Mouse (Mus musculus) hindbrain, embryonic 10.5 days (tissue): ENCODE results near the gene Rps27a. TPM values are rescaled to one million over a fixed set of nuclear protein-coding genes. Genes with fewer than 3 reads are reported as not detected.

Experiments used
- DNase-seq: peaks from one replicate; pipeline ENCODE4 v3.0.0-alpha.2; 2017; ENCODE audit warnings: low spot score
- H3K27ac ChIP-seq: fragments of 300-500 bp; sonication (generic); 2 replicates; pipeline ENCODE4 v1.5.1; 2016; ENCODE audit warnings: mild to moderate bottlenecking, moderate library complexity
- H3K27me3 ChIP-seq: fragments of 300-500 bp; sonication (generic); 2 replicates; pipeline ENCODE4 v1.6.1; 2016; ENCODE audit warnings: mild to moderate bottlenecking; ENCODE audit not compliant: poor library complexity, insufficient read depth, severe bottlenecking
- H3K36me3 ChIP-seq: fragments of 300-500 bp; sonication (generic); 2 replicates; pipeline ENCODE4 v1.6.1; 2016; ENCODE audit warnings: mild to moderate bottlenecking, moderate library complexity
- H3K4me1 ChIP-seq: fragments of 300-500 bp; sonication (generic); replicated peaks from 2 replicates; pipeline ENCODE4 v1.6.1; 2016; ENCODE audit warnings: mild to moderate bottlenecking
- H3K4me3 ChIP-seq: fragments of 300-500 bp; sonication (generic); 2 replicates; pipeline ENCODE4 v1.5.1; 2016; ENCODE audit warnings: mild to moderate bottlenecking, moderate library complexity
- H3K9me3 ChIP-seq: fragments of 300-500 bp; sonication (generic); 2 replicates; pipeline ENCODE4 v1.6.1; 2016; ENCODE audit warnings: mild to moderate bottlenecking, moderate library complexity
- WGBS: fragments of 180-500 bp; shearing (Covaris S2); methylation state at CpG from one replicate; pipeline ENCODE4 v1.1.7; 2016; 5-methylcytosine and 5-hydroxymethylcytosine counted together
- polyA plus RNA-seq: library from polyadenylated mRNA; unstranded; fragments of >200 nt; fragmentation: Nextera tagmentation; extraction: Ambion mirVana; gene quantifications from 2 replicates; pipeline ENCODE4 v1.2.1, GENCODE M21; 2016

Rps27a gene
- polyA plus RNA-seq, 1 experiment from 2014 or later = 932 TPM

DNA sequence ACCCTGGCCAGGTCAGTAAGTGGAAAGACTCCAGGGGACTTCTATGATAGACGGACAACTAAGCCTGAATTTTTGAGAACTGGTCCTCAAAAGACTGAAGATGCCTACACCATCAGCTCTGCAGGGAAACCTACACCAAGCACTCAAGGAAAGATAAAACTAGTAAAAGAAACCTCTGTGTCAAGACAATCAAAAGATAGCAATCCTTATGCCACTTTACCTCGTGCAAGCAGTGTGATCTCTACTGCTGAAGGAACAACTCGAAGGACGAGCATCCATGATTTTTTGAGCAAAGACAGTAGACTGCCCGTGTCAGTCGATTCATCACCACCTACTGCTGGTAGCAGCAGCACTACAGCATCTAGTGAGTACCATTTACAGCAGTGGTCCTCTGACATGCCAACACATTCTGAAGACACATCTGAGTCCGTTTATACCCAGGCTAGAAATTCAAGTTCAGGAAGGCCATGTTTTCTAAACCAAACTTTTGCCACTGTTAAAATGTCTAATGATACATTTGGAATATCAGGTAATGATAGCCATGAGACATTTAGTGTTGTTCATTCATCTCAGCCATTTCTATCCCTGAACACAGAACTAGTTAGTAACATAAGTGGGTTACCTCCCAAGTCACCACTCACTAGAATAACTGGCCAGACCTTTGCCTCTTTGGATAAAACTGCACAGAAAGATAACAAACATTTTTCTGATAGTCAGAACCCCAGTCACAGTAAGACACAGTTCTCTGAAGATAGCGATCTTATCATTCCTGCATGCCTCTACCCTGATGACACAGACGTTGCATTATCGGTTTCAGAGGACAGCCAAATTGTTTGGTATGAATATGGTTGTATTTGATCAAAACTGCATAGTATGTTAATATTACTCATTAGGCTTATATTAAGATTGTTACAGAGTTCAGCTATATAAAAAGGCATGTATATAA, 43.7 kb downstream of the Rps27a start:
- Histone ChIP-seq H3K9me3 (no peaks in the 10 kb centered on the region), H3K4me3 (no peak overlapping the region), H3K27me3 (no peaks in the 10 kb centered on the region), H3K27ac (no peak overlapping the region), H3K36me3 (peaks cover 61% of the 10 kb centered on the region), H3K4me1 (no peaks in the 10 kb centered on the region)
- no peak for DNase-seq
- WGBS = 94% methylated on average over 10 of the region's 10 CpGs

DNA sequence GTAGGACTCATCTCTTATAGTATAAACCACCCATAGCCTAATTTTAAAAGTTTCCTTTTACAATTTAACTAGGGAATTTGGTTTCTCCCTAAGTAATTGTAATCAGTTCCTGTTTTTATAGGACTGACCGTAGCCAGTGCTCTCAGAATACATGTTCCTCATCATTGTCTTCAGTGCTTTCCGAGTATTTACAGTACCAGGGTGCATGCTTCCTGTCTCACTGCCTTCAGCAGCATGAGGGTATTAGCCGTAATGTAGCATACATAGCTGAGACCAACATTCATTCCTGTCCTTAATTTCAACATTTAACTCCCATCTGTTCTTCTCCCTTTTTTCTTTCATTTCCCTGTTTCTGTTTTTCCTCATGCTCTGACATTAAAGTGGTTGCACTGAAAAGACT, 50.9 kb downstream of the Rps27a start:
- no peak for DNase-seq
- H3K27me3 ChIP-seq = no peaks in the 10 kb centered on the region
- no peak overlapping the region for H3K27ac ChIP-seq
- peaks cover 76% of the 10 kb centered on the region for H3K36me3 ChIP-seq
- no peak overlapping the region for H3K4me3 ChIP-seq
- WGBS = 89% methylated on average over 3 of the region's 3 CpGs
- no peaks in the 10 kb centered on the region for H3K9me3 ChIP-seq
- no peaks in the 10 kb centered on the region for H3K4me1 ChIP-seq

Other genes starting within 250 kb of the Rps27a start
- 32.4 and 39.0 TPM in 2 replicates for gene Ccdc88a, start 174.5 kb downstream of the Rps27a start, polyA plus RNA-seq
- gene Prorsd1, start 33.1 kb downstream of the Rps27a start, polyA plus RNA-seq = 16.5 and 19.6 TPM in 2 replicates
- 41.0 and 46.7 TPM in 2 replicates for gene Mtif2, start 21.7 kb downstream of the Rps27a start, polyA plus RNA-seq
- gene Clhc1, start 159 bp downstream of the Rps27a start, polyA plus RNA-seq = 0.10 and 0.25 TPM in 2 replicates
- gene Rtn4, start 144.8 kb upstream of the Rps27a start, polyA plus RNA-seq = 66.5 and 67.1 TPM in 2 replicates